Mouse (Mus musculus) brain, embryonic 14.5 days (tissue): ENCODE data around the gene Slc22a15.

Experiments
- CTCF ChIP-seq: fragments of 200-500 bp; IDR thresholded peaks from 2 replicates; pipeline ENCODE4 v1.5.1; 2012; ENCODE audit warnings: inconsistent platforms, mild to moderate bottlenecking, moderate library complexity, borderline replicate concordance; ENCODE audit not compliant: insufficient read depth, insufficient read length; ENCODE audit errors: extremely low read depth
- POLR2A ChIP-seq: fragments of 200-500 bp; IDR thresholded peaks from 2 replicates; pipeline ENCODE4 v1.6.1; 2012; ENCODE audit warnings: mild to moderate bottlenecking, inconsistent platforms, borderline replicate concordance; ENCODE audit not compliant: poor library complexity, insufficient read depth, insufficient read length, severe bottlenecking; ENCODE audit errors: extremely low read depth

GRCm38 (mm10) chr3:101816006-101816405 is 108.2 kb downstream of the Slc22a15 start:
- no peak for TF ChIP-seq CTCF
- no peak for TF ChIP-seq POLR2A
